Mouse (Mus musculus) inflammation-experienced regulatory T-cells, adult 16 weeks (primary cell): ENCODE measurements around the gene Stpg2. TPM values are rescaled to one million over a fixed set of nuclear protein-coding genes. Genes with fewer than 3 reads are reported as not detected.

Experiments
- polyA plus RNA-seq: library from polyadenylated mRNA; unstranded; fragments of 100-300 nt; shearing (Covaris generic); gene quantifications from one replicate; pipeline ENCODE4 v1.2.1, GENCODE M21; 2017

The Stpg2 gene
- polyA plus RNA-seq = not detected

GRCm38 (mm10) chr3:139205444-139205998, at the start of gene Stpg2:
TSS of gene Stpg2 (plus strand) at chr3:139205694.

Other genes with a start within 250 kb of the Stpg2 start
- gene Rap1gds1, start 130.5 kb upstream of the Stpg2 start, polyA plus RNA-seq = 82.6 TPM